Mouse (Mus musculus) C2C12 (cell line): ENCODE measurements around the gene Cxcr2. TPM values are rescaled to one million over a fixed set of nuclear protein-coding genes. Genes with fewer than 3 reads are reported as not detected.

ENCODE experiments used
- H3K27me3 ChIP-seq: one replicate; pipeline ENCODE4 v1.6.1; 2011; ENCODE audit not compliant: control insufficient read depth, insufficient read depth, insufficient read length
- H3K36me3 ChIP-seq: one replicate; pipeline ENCODE4 v1.6.1; 2011; ENCODE audit not compliant: control insufficient read depth, insufficient read depth
- H3K4me3 ChIP-seq: one replicate; pipeline ENCODE4 v1.5.1; 2011; ENCODE audit warnings: mild to moderate bottlenecking, control low read depth; ENCODE audit not compliant: poor library complexity, insufficient read depth, severe bottlenecking
- H3K79me2 ChIP-seq: one replicate; pipeline ENCODE4 v1.6.1; 2011; ENCODE audit not compliant: control insufficient read depth, insufficient read depth
- H3K79me3 ChIP-seq: one replicate; pipeline ENCODE4 v1.6.1; 2011; ENCODE audit warnings: low read depth, control low read depth
- H3ac ChIP-seq: one replicate; pipeline ENCODE3; 2011; ENCODE audit warnings: low read depth; ENCODE audit not compliant: control insufficient read depth, insufficient read length
- CEBPB ChIP-seq: IDR thresholded peaks from one replicate; pipeline ENCODE4 v1.6.1; 2011; ENCODE audit warnings: low read depth, mild to moderate bottlenecking, control low read depth, moderate library complexity
- CTCF ChIP-seq: IDR thresholded peaks from one replicate; pipeline ENCODE4 v1.5.1; 2011; ENCODE audit not compliant: control insufficient read depth, insufficient read depth, insufficient read length
- FOSL1 ChIP-seq: IDR thresholded peaks from one replicate; pipeline ENCODE4 v1.8.0; 2011; ENCODE audit warnings: mild to moderate bottlenecking, low read length; ENCODE audit not compliant: poor library complexity, insufficient read depth, severe bottlenecking
- MAX ChIP-seq: IDR thresholded peaks from one replicate; pipeline ENCODE4 v1.6.1; 2011; ENCODE audit warnings: mild to moderate bottlenecking, control low read depth
- MYOD1 ChIP-seq: IDR thresholded peaks from one replicate; pipeline ENCODE4 v1.6.1; 2011; ENCODE audit warnings: low read depth; ENCODE audit not compliant: control insufficient read depth, insufficient read length
- MYOG ChIP-seq: IDR thresholded peaks from one replicate; pipeline ENCODE4 v1.6.1; 2011; ENCODE audit not compliant: control insufficient read depth, insufficient read length; ENCODE audit errors: extremely low read depth
- USF1 ChIP-seq: IDR thresholded peaks from one replicate; pipeline ENCODE4 v1.6.1; 2011; ENCODE audit warnings: low read depth, mild to moderate bottlenecking, control low read depth, moderate library complexity
- polyA plus RNA-seq: library from polyadenylated mRNA; unstranded; fragments of >200 nt; fragmentation: generic; extraction: Trizol; gene quantifications from one replicate; pipeline ENCODE4 v1.2.1, GENCODE M21; 2012; ENCODE audit warnings: missing spikeins

Cxcr2 gene
- polyA plus RNA-seq, 1 experiment, result 0.04 TPM

GRCm38 (mm10) chr1:74132011-74132410 is 21.8 kb upstream of the Cxcr2 start:
- no peaks in the 10 kb centered on the region for H3K36me3 ChIP-seq
- no peak overlapping the region for H3ac ChIP-seq
- H3K79me2 ChIP-seq, result no peaks in the 10 kb centered on the region
- no peak for TF ChIP-seq CTCF
- TF ChIP-seq MAX, result no peak
- no peak for TF ChIP-seq MYOD1
- TF ChIP-seq CEBPB, result no peak
- TF ChIP-seq FOSL1, result no peak
- TF ChIP-seq MYOG, result no peak
- TF ChIP-seq USF1, result no peak
- H3K79me3 ChIP-seq, result no peaks in the 10 kb centered on the region
- peaks cover 7% of the 10 kb centered on the region for H3K27me3 ChIP-seq
- H3K4me3 ChIP-seq, result no peak overlapping the region

DNA sequence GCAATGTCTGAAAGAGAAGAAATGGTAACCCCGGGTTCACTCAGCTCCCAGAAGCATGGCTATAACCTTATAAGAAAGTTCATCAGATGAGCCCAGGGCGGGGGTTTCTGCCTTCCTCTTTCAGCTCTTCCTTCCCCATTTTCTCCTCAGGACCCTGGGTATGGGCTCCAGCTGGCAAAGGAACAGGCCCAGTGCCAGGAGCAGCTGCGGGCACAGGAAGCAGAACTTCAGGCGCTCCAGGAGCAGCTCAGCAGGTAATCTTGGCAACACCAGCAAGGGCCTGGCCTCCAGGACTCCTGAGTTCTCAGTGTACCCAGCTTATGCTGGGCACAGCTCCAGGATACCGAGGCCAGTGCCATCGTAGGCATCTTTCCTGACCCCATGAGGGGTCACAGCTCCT is 19.8 kb upstream of the Cxcr2 start:
- H3K36me3 ChIP-seq, result no peaks in the 10 kb centered on the region
- TF ChIP-seq MYOD1 (no peak), MAX (no peak), CTCF (no peak), FOSL1 (no peak), CEBPB (no peak), MYOG (no peak)
- no peak overlapping the region for H3K4me3 ChIP-seq
- no peaks in the 10 kb centered on the region for H3K79me2 ChIP-seq
- no peaks in the 10 kb centered on the region for H3K79me3 ChIP-seq
- peaks cover 4% of the 10 kb centered on the region for H3K27me3 ChIP-seq
- no peak overlapping the region for H3ac ChIP-seq

DNA sequence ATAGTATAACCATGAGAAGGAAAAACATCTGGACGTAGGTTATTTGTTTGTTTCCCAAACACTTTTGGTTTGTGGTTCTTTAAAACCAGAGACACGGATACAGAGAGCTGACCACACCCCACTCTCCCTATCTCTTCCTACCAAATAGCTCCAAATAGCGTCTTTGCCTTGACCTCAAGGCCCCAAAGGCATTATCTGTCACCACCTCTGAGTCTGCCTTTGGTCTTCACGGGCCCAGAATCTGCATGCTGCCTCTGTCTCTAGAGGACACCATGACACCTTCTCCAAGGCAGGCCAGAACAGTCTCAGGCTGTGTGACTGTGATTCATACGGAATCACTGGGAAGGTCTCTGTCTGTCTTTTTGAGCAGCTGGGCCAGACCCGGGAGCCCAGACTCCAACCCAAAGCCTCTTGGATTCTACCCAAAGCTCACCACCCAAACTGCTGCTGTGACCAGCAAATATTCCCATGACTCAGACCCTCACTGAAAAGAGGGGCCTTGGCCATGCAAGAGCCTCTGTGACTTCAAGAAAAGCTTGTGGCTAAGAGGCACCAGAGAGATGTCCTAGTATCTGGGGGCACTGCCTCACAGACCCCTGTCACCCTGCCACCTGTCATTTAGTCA is 18.4 kb upstream of the Cxcr2 start:
- Histone ChIP-seq H3K27me3 (peaks cover 4% of the 10 kb centered on the region), H3K4me3 (no peak overlapping the region), H3K79me2 (no peaks in the 10 kb centered on the region), H3K79me3 (no peaks in the 10 kb centered on the region), H3K36me3 (no peaks in the 10 kb centered on the region), H3ac (no peak overlapping the region)
- TF ChIP-seq CEBPB (no peak), MYOD1 (no peak)

DNA sequence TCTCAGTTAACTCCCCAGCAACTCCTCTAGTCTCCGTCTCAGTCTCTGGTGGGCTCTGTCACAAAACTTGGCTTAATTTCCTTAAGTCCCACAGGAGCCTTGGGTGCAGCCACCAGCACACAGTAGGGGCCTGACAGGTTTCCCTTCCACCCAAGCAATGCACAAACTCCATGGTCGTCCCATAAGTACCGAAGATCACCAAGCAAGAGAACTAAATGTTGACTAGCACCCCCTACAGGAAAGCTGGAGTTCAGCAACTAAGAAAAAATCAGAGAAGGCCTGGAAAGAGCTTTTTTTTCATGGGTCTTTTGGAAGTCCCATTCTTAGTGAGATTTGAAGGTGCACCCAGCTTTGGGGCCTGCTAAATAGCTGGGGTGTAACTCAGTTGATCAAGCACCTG is 14.4 kb upstream of the Cxcr2 start:
- H3ac ChIP-seq, result no peak overlapping the region
- H3K27me3 ChIP-seq, result no peaks in the 10 kb centered on the region
- no peak for TF ChIP-seq MAX
- TF ChIP-seq MYOD1, result no peak
- no peak for TF ChIP-seq FOSL1
- no peak for TF ChIP-seq CTCF
- no peak for TF ChIP-seq MYOG
- TF ChIP-seq USF1, result no peak
- H3K4me3 ChIP-seq, result no peak overlapping the region
- H3K79me3 ChIP-seq, result no peaks in the 10 kb centered on the region
- H3K36me3 ChIP-seq, result no peaks in the 10 kb centered on the region
- H3K79me2 ChIP-seq, result no peaks in the 10 kb centered on the region

- H3K36me3 ChIP-seq, result no peaks in the 10 kb centered on the region
- H3K27me3 ChIP-seq, result no peaks in the 10 kb centered on the region
- no peak for TF ChIP-seq CEBPB
- TF ChIP-seq MYOG, result no peak
- no peak for TF ChIP-seq MAX
- TF ChIP-seq CTCF, result no peak
- no peak for TF ChIP-seq MYOD1
- no peak for TF ChIP-seq FOSL1
- TF ChIP-seq USF1, result no peak
- no peak overlapping the region for H3ac ChIP-seq
- no peaks in the 10 kb centered on the region for H3K79me3 ChIP-seq
- H3K4me3 ChIP-seq, result no peak overlapping the region
- H3K79me2 ChIP-seq, result no peaks in the 10 kb centered on the region
These were observed 12.0 kb upstream of the Cxcr2 start for GRCm38 (mm10) chr1:74141781-74142180.

GRCm38 (mm10) chr1:74149106-74149885 is 4.5 kb upstream of the Cxcr2 start:
- Histone ChIP-seq H3K27me3 (no peaks in the 10 kb centered on the region), H3K4me3 (no peak overlapping the region), H3K79me2 (no peaks in the 10 kb centered on the region), H3ac (no peak overlapping the region), H3K79me3 (no peaks in the 10 kb centered on the region), H3K36me3 (no peaks in the 10 kb centered on the region)
- TF ChIP-seq MYOG (no peak), MYOD1 (no peak), FOSL1 (no peak), CTCF (no peak), CEBPB (no peak), MAX (no peak), USF1 (no peak)
